Mouse (Mus musculus) ovary, postnatal 36 days (tissue): ENCODE measurements around the gene Usp40.

ENCODE experiments used
- DNase-seq: peaks from one replicate; pipeline ENCODE4 v3.0.0; 2022; ENCODE audit warnings: low spot score, mixed read lengths

Usp40 gene

DNA sequence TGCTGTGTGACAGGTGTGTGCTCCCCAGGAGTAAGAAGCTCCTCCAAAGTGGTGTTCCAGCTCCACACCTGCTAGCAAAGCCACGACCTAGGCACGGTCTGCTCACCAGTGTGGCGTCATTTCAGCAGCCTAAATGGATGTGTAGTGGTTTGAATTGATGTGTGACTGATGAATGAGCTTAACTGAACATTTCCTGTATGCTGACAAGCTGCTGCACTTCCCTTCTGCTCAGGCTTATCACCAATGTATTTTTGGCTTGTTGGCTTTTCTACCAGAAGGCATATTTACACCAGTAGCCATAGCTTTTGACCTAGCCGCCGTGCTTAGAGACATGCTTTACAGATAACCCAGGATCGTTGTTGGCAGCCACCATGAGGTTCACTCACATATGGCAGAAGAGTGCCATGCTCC is 60.7 kb downstream of the Usp40 start:
- no peak for DNase-seq

DNA sequence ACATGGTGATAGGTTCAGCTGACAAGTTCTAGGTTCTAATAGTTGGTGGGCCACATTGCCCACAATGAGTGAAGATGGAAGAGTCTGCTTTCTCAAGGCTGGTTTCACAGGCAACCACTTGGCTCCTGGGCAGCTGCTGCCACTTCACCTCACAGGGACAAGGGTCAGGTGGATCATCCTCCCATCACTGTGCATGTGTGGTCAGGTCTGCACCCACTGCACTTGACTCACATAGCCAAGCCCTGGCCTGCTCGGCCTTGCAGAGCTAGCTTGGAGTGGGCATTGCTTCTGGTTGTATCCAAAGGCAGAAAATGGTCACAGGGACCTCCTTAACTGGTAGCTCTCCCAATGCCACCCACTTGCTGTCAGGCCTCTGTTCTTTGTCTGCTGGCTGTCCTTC is 66.6 kb downstream of the Usp40 start:
- DNase-seq: no peak

DNA sequence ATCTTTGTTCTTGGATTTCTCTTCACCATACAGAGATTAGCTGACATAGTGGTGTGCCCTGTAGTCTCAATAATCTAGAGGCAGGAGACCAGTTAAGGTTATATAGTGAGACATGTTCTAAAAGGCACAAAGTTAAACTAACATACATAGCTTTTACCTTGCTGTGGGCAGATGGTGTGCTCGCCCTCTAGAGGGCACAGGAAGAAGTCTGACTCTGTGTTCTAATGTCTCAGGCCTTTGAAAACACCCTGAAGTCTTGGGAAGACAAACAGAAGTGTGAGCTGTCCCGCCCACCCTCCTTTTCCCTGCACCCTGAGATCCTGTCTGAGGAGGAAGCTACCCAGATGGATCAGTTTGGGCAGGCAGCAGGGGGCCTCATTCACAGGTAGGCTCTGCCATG is 71.8 kb downstream of the Usp40 start:
- DNase-seq: no peak

DNA sequence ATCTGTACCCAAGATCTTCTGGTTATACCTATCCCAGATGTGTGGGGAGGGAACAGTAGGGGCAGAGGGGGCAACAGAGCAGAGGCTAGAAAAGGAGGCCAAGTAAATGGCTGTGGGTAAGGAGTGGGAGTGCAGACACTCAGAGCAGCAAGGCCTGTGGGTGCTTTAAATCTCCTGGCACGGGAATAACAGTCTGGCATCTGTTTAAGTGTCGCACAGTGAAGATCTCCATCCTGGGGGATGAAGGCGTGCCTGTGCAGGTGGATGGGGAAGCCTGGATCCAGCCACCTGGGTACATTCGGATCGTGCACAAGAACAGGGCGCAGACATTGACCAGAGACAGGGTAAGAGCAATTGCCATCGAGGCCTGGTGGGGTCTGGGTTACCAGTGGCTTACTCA is 72.3 kb downstream of the Usp40 start:
- no peak for DNase-seq

DNA sequence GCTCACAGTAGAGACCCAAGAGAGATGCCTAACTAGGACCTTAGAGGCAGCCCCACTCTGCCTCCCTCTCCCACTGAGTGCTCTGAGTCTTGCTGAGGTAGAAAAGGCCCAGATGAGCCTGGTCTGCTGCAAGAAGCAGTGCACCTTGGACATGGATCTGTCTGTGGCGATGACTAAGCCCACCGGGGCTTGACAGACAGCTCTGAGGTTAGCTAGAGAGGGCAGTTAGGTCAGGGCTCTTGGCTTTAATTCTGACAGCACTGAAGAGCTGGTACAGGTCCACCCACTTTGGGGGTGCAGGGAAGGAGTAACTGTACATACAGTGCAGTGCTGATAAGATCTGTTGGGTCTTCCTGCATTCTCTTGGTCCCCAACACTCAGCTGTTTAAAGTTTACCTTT is 72.8 kb downstream of the Usp40 start:
- DNase-seq: no peak

DNA sequence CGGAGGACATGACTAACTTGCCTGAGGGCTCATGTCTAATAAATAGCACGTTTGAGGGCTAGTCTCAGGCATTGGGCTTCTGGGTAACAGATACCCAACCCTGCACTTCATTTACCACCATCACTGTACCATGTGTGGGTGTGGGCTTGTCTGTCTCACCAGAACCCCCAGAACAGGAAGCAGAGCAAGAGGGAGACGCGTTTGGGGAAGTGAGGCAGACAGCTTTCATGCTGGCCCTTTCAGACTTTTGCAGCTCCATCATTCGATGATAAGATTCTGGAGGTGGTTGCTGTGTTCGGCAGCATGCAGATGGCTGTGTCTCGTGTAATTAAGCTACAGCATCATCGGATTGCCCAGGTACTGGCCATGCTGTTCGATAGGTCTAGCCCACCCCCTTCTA is 73.3 kb downstream of the Usp40 start:
- no peak for DNase-seq

DNA sequence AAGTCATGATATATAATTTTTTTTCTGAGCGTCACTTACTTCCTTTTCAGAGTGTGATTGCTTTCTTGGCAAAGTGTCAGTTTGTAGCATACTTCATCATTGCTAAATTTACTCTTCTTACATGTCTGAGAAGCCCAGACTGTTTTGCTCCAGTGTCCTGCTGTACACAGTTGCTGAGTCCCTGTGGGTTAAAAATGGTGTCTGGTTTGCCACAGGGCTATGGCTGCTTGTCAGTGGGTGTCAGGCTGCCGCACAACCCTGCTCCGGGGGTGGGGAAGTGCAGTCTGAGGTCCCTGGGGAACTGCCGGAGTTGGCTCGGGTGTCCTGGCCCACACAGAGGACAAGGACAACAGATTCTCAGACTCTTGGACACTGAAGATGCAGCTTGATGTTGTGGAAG is 75.3 kb downstream of the Usp40 start:
- DNase-seq: no peak

DNA sequence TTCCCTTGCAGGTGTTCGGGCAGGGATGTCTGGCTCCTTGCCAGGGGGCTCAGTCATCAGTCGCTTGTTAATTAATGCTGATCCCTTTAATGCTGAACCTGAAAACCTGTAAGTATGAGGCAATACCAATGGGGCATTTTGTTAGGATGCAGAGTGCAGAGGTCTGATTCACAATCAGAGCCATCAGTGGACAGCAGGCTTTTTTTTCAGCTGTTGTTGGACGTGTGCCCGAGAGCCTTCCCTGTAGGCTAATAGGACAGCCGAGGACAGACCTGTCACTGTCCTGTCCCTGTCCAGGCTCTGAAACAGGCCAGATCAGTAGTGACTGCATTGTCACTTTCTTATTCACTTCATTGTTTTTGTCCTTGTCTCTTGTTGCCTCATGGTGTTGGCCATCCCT is 78.6 kb downstream of the Usp40 start:
- DNase-seq: no peak

DNA sequence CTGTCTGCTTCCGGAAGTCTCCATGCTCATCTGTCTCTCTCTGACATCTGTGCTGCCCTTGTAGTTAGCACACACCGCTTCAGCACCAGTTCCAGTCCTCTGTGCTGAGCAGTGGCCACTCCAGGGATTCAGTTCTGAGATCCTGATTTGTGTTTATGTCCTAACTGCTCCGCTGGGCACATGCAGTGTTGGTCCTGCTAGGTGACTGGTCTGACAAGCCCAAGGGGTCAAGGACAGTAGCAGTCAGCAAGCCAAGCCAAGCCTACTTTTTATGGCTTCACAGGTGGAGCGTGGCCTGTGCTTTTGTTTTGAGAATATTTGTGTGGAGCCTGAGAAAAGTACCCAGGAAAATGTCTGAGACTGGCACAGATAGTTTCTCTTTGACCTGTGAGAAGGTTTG is 83.5 kb downstream of the Usp40 start:
- no peak for DNase-seq

DNA sequence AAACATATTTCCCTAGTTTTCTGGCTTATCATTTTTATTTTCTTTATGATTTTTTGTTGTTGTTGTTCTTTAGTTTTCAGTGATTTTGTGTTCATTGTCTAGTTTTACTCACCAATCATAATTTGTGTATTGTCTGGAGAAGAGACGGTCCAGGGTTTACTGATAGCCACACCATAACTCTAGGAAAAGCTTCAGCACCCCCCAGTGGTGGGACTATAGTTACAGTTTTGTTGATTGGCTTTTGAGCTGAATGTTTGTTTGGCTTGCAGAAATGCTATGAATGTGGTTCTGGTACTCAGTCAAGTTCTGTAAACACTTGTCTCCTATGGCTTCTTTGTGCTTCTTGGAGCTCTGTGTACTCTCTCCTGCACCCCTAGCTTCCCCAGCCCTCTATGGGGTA is 85.7 kb downstream of the Usp40 start:
- DNase-seq: no peak

DNA sequence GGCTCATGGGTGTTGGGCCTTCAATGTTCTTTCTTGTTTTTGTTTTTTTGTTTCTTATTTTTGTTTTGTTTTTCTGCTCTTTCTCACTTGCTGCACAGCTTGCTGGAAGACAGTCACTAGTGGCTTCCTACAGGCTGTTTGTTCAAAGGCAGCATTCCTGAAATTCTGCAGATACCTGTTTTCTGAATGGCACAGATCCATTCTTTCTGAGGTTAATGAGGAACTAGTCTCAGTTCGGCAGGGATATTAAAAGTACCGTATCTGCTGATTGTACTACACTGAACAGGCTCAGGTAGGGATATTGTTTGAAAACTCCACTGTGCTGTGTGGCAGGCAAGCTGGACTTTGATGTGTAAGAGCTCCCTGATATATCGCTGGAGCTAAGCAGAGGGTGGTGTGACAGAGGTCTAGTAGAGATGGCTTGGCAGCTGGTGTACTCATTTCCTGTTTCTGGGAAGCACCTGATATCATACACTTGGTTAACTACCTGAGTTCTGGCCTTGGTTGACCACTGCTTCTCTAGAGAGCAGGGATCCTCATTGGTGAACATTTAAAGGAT is 88.2 kb downstream of the Usp40 start:
- no peak for DNase-seq

DNA sequence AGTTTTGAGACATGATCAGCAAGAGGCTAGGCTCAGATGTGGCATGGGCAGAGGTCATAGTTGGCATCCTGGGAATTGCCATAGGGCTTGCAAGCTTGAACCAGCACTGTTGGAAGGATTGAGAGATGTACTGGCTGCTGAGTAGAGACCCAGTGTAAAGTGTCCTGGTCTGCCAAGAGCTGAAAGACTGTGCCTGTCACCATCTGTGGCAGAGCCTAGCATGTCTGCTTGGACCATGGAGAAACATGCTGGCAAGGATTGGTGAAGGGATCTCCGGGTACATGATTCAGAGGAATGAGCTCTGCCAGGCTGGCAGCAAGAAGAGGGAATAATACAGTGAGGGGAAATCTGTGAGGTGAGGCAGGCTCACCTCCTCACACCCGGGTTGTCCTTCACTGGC is 90.3 kb downstream of the Usp40 start:
- no peak for DNase-seq

DNA sequence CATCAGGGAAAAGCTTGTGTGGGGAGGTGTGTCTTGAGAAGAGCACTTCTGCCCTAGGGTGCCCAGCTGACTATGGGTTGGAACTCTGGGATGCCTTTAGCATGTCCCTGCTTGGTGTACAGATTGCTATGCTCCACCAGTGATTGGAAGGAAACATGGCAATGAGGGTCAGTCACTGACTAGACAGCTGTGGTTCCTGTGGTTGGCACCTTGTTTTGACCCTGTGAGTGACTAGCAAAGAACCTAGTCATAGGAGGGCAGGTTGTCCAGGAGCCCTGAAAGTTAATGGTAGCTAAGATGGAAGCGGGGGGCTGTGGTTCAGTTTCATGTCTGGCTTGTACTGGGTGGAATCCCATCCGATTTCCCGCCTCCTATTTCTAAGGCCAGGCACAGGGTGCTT is 91.0 kb downstream of the Usp40 start:
- DNase-seq: no peak

DNA sequence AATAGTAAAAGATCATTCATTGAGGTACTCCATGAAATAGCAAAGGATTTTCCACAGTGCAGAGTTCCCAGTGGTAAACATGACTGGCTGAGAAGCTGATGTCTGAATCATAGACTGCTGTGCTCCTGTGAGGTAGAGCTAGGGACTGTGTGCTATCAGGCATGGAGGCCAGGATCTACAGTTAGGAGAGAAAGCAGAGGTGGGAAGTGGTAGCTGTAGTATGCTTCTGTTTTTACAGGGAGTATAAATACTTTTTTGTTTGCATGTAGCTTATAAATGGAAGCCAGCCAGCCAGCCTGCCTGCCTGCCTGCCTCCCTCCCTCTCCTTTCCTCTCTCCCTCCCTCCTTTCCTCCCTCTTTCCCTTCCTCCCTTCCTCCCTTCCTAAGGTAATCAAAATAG is 95.0 kb downstream of the Usp40 start:
- DNase-seq: no peak

DNA sequence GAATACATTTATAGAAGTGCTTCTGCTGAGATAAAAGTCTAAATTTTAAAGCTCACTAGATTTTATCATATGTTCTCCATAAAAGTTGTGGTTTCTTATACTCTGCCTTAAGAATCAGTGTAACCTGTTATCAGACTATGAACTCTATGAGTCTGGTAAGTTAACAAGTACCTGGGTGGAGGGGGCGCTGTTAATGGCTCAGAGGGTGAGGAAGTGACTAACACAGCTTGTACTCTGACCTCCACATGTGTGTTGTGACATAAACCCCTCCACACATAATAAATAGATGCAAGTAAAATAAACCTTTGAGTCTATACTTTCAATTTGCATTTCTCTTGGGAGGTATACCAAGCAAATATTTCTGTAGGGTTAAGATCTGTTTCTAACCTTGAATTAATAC is 97.9 kb downstream of the Usp40 start:
- no peak for DNase-seq

DNA sequence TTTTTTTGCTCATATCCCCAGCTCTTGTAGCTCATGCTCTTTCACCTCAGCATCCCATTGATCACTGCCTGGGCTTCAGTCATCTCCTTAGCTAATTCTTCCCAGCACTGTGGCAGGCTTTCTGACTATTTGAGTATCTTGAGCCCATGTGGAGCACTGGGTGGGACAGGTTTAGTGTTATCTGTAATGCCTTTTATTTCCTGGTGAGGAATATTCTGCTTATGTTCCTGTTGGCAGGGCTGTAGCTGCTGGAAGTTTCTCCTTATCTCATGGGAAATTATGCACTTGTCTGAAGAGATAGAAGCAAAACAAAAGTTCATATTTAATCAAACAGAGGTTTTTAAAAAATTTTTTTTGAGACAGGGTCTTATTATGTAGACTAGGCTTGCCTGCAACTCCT is 98.8 kb downstream of the Usp40 start:
- no peak for DNase-seq

DNA sequence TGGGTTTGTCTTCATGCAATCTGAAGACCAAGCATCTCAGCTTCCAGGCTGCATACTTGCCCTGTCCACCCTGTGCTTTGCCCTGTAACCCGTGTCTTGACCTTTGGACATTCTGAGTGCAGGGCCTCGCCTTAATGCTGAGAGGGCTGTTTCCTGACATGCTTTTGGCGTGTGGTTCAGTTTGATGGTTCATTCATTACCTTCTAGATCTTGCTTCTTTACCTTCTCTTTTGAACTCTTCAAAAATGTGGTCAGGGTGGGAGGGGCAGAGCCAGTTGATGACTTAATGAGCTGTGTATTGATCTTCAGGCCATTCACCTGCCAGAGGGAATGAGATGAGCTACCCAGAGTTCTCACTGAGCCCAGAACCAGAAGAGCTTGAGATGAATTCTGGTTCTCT is 99.6 kb downstream of the Usp40 start:
- DNase-seq: no peak

DNA sequence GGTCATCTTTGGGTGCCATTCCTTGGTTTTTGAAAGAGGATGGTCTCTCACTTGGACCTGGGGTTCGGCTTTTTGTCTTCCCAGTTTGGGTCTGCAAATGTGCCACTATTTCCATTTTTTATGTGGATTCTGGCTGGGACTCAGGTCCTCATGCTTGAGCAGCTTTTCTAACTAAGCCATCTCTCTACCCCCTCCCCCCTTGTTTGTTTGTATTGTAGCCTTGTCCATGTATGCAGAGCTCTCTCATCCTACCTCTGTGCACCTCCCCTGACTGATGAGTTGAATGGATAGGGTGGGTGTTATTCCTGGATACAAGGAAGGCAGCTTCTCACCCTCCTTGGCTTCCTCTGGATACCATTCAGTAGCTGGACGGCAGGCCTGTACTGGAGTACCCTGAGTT is 100.3 kb downstream of the Usp40 start:
- DNase-seq: no peak

DNA sequence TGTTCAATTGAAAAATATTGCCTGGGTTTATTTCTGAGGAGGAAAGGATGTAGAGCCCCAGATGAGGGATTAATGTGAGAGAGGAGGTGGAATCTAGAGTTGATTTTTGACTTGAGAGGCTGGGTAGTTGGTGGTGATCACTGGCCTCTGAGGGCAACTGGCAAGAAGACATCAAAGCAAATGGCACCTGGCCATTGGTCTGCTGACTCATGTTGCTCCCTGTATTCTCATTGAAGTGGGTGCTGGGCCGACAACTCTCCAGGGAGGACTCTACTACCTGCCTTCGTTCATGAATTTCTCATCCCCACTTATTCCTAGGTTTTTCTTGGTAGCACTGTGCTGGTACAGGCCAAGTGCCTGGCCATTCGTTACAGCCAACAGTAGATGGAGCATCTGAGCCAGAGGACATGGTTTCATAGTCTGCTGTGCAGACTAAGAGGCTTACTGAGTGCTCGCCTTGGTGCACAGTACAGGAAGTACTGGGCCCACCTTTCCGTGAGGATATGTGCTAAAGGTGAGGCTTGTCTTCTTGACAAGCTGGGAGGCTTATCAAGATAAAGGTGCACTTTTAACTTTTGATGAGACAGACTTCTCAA is 101.9 kb downstream of the Usp40 start:
- no peak for DNase-seq

DNA sequence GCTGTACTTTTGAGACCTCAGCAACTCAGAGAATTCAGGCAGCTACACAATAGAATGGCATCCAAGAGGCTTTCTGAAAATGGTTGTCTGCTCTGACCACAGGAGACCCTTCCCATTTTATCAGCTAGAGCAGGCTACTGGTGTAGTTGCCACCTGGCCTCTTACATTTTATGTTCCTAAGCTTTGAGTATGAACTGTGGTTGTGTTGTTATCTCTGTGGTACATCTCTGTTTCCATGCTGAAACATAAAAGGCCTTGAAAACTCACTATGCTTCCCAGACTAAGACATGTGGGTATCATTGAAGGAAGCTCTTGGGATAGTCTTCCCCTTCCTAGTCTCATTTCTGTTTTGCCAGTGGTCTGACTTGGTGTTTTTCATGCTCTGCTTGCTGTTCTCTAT is 106.2 kb downstream of the Usp40 start:
- DNase-seq: no peak

DNA sequence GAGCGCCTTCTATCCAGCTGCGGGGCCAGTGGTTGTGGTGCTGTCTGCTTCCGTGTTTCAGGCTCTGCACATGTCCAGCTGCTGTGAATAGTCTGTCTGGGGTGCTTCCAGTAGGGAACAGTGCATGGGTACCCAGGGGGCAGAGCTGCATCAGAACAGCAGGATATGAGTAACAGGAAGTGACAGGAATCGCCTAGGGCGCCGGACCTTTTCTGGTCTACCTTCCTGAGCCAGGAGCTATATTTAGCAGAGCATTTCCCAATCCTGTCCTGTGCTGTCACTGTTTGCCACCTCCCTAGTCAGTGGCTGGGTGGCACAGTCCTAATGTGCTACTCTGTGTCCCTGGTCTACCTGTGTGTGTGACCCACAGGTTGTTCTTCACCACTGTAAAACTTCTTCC is 107.4 kb downstream of the Usp40 start:
- DNase-seq: no peak

DNA sequence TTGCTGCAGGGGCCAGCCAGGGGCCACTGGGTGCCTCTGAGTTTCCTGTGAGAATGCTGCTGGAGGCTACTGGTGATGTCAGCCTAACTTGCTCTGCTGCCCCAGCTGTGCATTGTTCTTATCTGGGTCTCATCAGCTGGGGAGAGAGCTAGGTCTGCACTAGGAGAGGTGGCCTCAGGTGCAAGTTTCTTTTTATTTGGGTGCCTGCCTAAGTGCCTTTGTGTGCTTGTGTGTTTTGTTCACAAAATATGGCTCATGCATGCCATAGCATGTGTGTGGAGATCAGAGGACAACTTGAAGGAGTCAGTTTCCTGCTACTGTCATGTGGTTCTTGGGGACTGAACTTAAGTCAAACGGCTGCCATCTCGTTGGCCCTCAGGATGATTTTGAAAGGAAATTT is 108.7 kb downstream of the Usp40 start:
- no peak for DNase-seq

DNA sequence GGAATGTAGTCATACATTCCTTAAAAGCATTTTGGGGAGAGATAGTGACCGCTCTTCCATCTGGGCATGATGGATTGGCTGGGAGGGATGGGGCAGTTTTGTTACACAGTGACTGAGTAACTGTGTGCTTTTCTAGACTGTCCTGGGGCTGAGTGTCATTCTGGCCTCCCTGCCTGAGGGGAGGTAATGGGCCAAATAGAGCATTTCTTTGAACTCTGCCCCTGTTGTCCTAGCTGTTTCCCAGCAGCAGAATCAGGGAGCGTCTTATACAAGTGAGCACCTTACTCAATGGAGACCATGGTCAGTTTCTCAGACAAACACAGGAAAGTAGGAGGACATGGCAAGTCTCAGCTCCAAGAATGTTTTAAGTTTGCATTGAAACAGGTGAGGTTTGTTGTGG is 111.4 kb downstream of the Usp40 start:
- DNase-seq: no peak
